Mouse (Mus musculus) ES-E14 (cell line): ENCODE measurements around the gene Wbp2nl. TPM values are rescaled to one million over a fixed set of nuclear protein-coding genes. Genes with fewer than 3 reads are reported as not detected.

Experiments
- DNase-seq: peaks from one replicate; pipeline ENCODE4 v3.0.0-alpha.2; 2013; ENCODE audit warnings: low read depth, low spot score
- H3K27ac ChIP-seq: 2 replicates; pipeline ENCODE4 v1.5.1; 2012; ENCODE audit warnings: low read depth, mild to moderate bottlenecking, low read length, moderate library complexity, mixed read lengths; ENCODE audit not compliant: poor library complexity, insufficient read depth, severe bottlenecking
- H3K36me3 ChIP-seq: 2 replicates; pipeline ENCODE4 v1.6.1; 2012; ENCODE audit warnings: mild to moderate bottlenecking, low read length, moderate library complexity, mixed read lengths; ENCODE audit not compliant: control insufficient read depth, poor library complexity, insufficient read depth, severe bottlenecking
- H3K4me1 ChIP-seq, 2 experiments: fragments of 150-350 bp in 1 of 2; sonication (generic) in 1 of 2; 2 replicates each; pipeline ENCODE4 v1.6.1; 2012; ENCODE audit warnings: low read length in 2 of 2, mild to moderate bottlenecking in 1 of 2, mixed read lengths in 1 of 2; ENCODE audit not compliant: control insufficient read depth in 2 of 2, insufficient read depth in 2 of 2, poor library complexity in 1 of 2
- H3K4me3 ChIP-seq, 2 experiments: fragments of 150-350 bp in 1 of 2; sonication (generic) in 1 of 2; 2 replicates each; pipeline ENCODE4 v1.5.1; 2012; ENCODE audit warnings: low read length in 2 of 2, low read depth in 1 of 2, mild to moderate bottlenecking in 1 of 2, mixed read lengths in 1 of 2; ENCODE audit not compliant: insufficient read depth in 1 of 2, poor library complexity in 1 of 2, severe bottlenecking in 1 of 2
- H3K9ac ChIP-seq: 2 replicates; pipeline ENCODE4 v1.6.1; 2012; ENCODE audit warnings: low read depth, mild to moderate bottlenecking, low read length, mixed read lengths; ENCODE audit not compliant: poor library complexity, insufficient read depth, severe bottlenecking
- H3K9me3 ChIP-seq: fragments of 150-350 bp; sonication (generic); 2 replicates; pipeline ENCODE4 v1.6.1; 2012; ENCODE audit warnings: low read depth, mild to moderate bottlenecking, low read length; ENCODE audit not compliant: control insufficient read depth, insufficient read depth
- CHD2 ChIP-seq: IDR thresholded peaks from 2 replicates; pipeline ENCODE4 v1.6.1; 2014; ENCODE audit warnings: mild to moderate bottlenecking, low read depth, low read length, inconsistent platforms
- HCFC1 ChIP-seq: IDR thresholded peaks from 2 replicates; pipeline ENCODE4 v1.6.1; 2012; ENCODE audit warnings: low read length, inconsistent platforms, borderline replicate concordance; ENCODE audit not compliant: insufficient read depth
- MAFK ChIP-seq: IDR thresholded peaks from 2 replicates; pipeline ENCODE4 v1.6.1; 2014; ENCODE audit warnings: mild to moderate bottlenecking, low read depth, low read length, inconsistent platforms; ENCODE audit not compliant: insufficient read depth
- ZC3H11A ChIP-seq: IDR thresholded peaks from 2 replicates; pipeline ENCODE4 v1.6.1; 2012; ENCODE audit warnings: low read depth, mild to moderate bottlenecking, inconsistent platforms, low read length, borderline replicate concordance
- ZNF384 ChIP-seq: IDR thresholded peaks from 2 replicates; pipeline ENCODE4 v1.6.1; 2012; ENCODE audit warnings: low read depth, low read length, inconsistent platforms
- in situ Hi-C, 2 experiments: fragments of 600-800 bp; cut with MboI; formaldehyde crosslinking; loops; one replicate each; pipeline ENCODE4 v1.15.1; 2025; ENCODE audit warnings: low sequenced_read_pairs in 2 of 2, inconsistent platforms in 1 of 2; ENCODE audit not compliant: unreplicated experiment in 2 of 2
- total RNA-seq: library from RNA; depleted of rRNA; stranded (reverse); fragments of 300-350 nt; gene quantifications from 2 replicates; pipeline ENCODE4 v1.2.3, GENCODE M21; 2012

Wbp2nl gene
- total RNA-seq, 1 experiment: 2.1 TPM

GRCm38 (mm10) chr15:82338593-82339112, 39.9 kb downstream of the Wbp2nl start, which contains the start of the genes Naga, Pheta2 and Smdt1:
Gene Naga, minus strand, starts transcription at chr15:82338925.
Gene Pheta2, plus strand, starts transcription at chr15:82338942.
Gene Smdt1, plus strand, starts transcription at chr15:82338959.
- DNase-seq: peak; percentile 98
- no peaks in the 10 kb centered on the region for H3K9me3 ChIP-seq
- peaks cover 10 to 12% of the 10 kb centered on the region in 2 experiments; a peak in 3 of 4 replicates for H3K4me1 ChIP-seq
- H3K36me3 ChIP-seq: peaks cover 16% of the 10 kb centered on the region; the same call in 1 of the 2 replicates
- in situ Hi-C loops: no loop called here
- H3K4me3 ChIP-seq: peak within 1 kb of the TSS; percentile 65 to 74
- TF ChIP-seq MAFK (no peak), HCFC1 (no peak), CHD2 (no peak), ZNF384 (no peak), ZC3H11A (no peak)
- H3K27ac ChIP-seq: no peak within 1 kb of the TSS
- H3K9ac ChIP-seq: peak within 1 kb of the TSS; percentile 77

GRCm38 (mm10) chr15:82339150-82339549, 40.4 kb downstream of the Wbp2nl start:
- no peak overlapping the region for H3K9ac ChIP-seq
- peak overlapping the region in 1 of 2 experiments; percentile 74; a peak in 2 of 4 replicates for H3K4me3 ChIP-seq
- H3K9me3 ChIP-seq: no peaks in the 10 kb centered on the region
- DNase-seq: no peak
- H3K36me3 ChIP-seq: peaks cover 16% of the 10 kb centered on the region; the same call in 1 of the 2 replicates
- peaks cover 10 to 12% of the 10 kb centered on the region in 2 experiments; a peak in 3 of 4 replicates for H3K4me1 ChIP-seq
- H3K27ac ChIP-seq: no peak overlapping the region
- in situ Hi-C loops: no loop called here
- TF ChIP-seq CHD2: no peak
- TF ChIP-seq ZNF384: no peak
- no peak for TF ChIP-seq HCFC1
- TF ChIP-seq ZC3H11A: no peak
- TF ChIP-seq MAFK: no peak

GRCm38 (mm10) chr15:82339634-82340254, 41.0 kb downstream of the Wbp2nl start:
- in situ Hi-C loops: no loop called here
- peaks cover 12% of the 10 kb centered on the region in 2 experiments; a peak in 3 of 4 replicates for H3K4me1 ChIP-seq
- no peak for TF ChIP-seq MAFK
- no peak for TF ChIP-seq ZNF384
- TF ChIP-seq ZC3H11A: no peak
- no peak for TF ChIP-seq CHD2
- no peaks in the 10 kb centered on the region for H3K9me3 ChIP-seq
- H3K4me3 ChIP-seq: no peak overlapping the region
- no peak overlapping the region for H3K27ac ChIP-seq
- H3K9ac ChIP-seq: no peak overlapping the region
- H3K36me3 ChIP-seq: peaks cover 13% of the 10 kb centered on the region; the same call in 1 of the 2 replicates
- DNase-seq: no peak

GRCm38 (mm10) chr15:82340414-82341035, 41.8 kb downstream of the Wbp2nl start:
- Histone ChIP-seq H3K9ac (peak overlapping the region; percentile 73), H3K36me3 (peaks cover 5% of the 10 kb centered on the region; the same call in 1 of the 2 replicates), H3K4me1 (peaks cover 12% of the 10 kb centered on the region in 2 experiments), H3K9me3 (no peaks in the 10 kb centered on the region), H3K27ac (no peak overlapping the region), H3K4me3 (peak overlapping the region; percentile 66 to 70)
- in situ Hi-C loops: no loop called here
- no peak for DNase-seq
- TF ChIP-seq ZC3H11A: no peak
- no peak for TF ChIP-seq HCFC1
- TF ChIP-seq CHD2: no peak
- TF ChIP-seq ZNF384: no peak
- TF ChIP-seq MAFK: no peak
